Mouse (Mus musculus): ENCODE results near the gene Chd8.
A peak's percentile ranks its signal among the peaks of the same experiment; 100 is the strongest.

The Chd8 gene

GRCm38 (mm10) chr14:52199412-52199811 lies 58.2 kb downstream of the Chd8 start:
- DNase-seq (ENCODE audit: low spot score in 2 of 2), result no peak

- DNase-seq (ENCODE audit: low spot score in 2 of 2), result no peak
These were observed 59.4 kb downstream of the Chd8 start for GRCm38 (mm10) chr14:52198141-52198540.

GRCm38 (mm10) chr14:52197156-52197878 lies 60.3 kb downstream of the Chd8 start, which contains the start of gene Supt16:
TSS of gene Supt16 (minus strand) at chr14:52197416.
- DNase-seq (ENCODE audit: low spot score in 2 of 2), result peak; percentile 71 to 78

- no peak for DNase-seq (ENCODE audit: low spot score in 2 of 2)
These were observed 61.1 kb downstream of the Chd8 start for GRCm38 (mm10) chr14:52196230-52197155.

GRCm38 (mm10) chr14:52195691-52196090 lies 61.9 kb downstream of the Chd8 start:
- DNase-seq (ENCODE audit: low spot score in 2 of 2), result peak; percentile 62 to 79

- DNase-seq (ENCODE audit: low spot score in 2 of 2), result peak; percentile 17 to 41
These were observed 66.7 kb downstream of the Chd8 start for GRCm38 (mm10) chr14:52190740-52191359.

- no peak for DNase-seq (ENCODE audit: low spot score in 2 of 2)
These were observed 68.1 kb downstream of the Chd8 start for GRCm38 (mm10) chr14:52189519-52189918.

- DNase-seq (ENCODE audit: low spot score in 2 of 2), result no peak
These were observed 68.8 kb downstream of the Chd8 start for GRCm38 (mm10) chr14:52188788-52189187.

- peak; percentile 37 to 61 for DNase-seq (ENCODE audit: low spot score in 2 of 2)
These were observed 91.0 kb downstream of the Chd8 start for GRCm38 (mm10) chr14:52166571-52166970.

- DNase-seq (ENCODE audit: low spot score in 2 of 2), result no peak
These were observed 96.7 kb downstream of the Chd8 start for GRCm38 (mm10) chr14:52160911-52161310.

- DNase-seq (ENCODE audit: low spot score in 2 of 2), result no peak
These were observed 102.6 kb downstream of the Chd8 start for GRCm38 (mm10) chr14:52155008-52155407.

GRCm38 (mm10) chr14:52152613-52153012 lies 105.0 kb downstream of the Chd8 start:
- DNase-seq (ENCODE audit: low spot score in 2 of 2), result no peak

GRCm38 (mm10) chr14:52152179-52152578 lies 105.4 kb downstream of the Chd8 start:
- DNase-seq (ENCODE audit: low spot score in 2 of 2), result no peak

- DNase-seq (ENCODE audit: low spot score in 2 of 2), result no peak
These were observed 107.7 kb downstream of the Chd8 start for GRCm38 (mm10) chr14:52149888-52150287.

Data from natural killer cell, adult 2 months (primary cell).